Mouse (Mus musculus) cerebellum, adult 9-10 months (tissue): Measurements from ENCODE around the gene Zfp11.
"Not testable (repeated sequence)": the region's sequence is repeated elsewhere in the genome, so short reads cannot be mapped to it uniquely, and the experiment has no call there.

Source experiments
- DNase-seq: peaks from one replicate; pipeline ENCODE4 v3.0.0; 2022

The Zfp11 gene

DNA sequence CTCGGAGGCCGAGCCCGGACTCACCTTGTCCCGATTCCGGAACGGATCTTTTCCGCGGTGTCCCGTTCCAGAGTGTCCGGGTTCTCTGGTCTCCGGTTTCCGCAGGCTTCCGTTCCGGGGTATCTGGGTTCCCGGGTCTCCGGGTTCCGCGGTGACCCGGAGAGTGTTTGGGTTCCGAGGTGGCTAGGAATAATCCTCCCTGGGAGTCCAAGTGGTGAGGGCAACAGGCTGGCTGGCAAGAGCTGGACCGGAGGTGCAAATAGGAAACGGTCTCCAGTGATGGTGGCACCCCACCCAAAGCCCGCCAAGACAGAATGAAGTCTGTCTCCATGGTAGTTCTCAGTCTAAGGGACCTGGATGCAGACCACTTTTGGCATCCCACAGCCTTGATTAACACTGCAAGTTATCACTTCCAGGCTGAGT lies at the start of gene Zfp11:
Gene Zfp11, minus strand, starts transcription at position 64 of the 423 bp plus-strand sequence.
- peak; percentile 87 for DNase-seq

DNA sequence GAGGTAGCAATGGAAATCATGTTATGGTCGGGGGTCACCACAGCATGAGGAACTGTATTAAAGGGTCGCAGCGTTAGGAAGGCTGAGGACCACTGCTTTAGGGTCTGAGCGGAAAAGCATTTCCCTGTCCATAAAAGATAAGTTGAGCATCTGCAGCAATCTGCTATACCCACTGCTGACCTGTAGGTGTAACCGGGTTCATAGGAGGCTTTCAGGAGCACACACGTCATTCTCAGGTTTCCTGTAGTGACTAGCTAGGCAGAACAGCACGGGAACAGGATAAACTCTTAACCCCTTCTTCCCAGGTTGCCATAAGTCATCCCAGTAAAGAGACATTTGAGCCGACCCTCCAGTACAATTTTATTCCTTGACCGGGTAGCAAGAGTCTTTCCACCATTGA lies 47.1 kb upstream of the Zfp11 start:
- no peak for DNase-seq

DNA sequence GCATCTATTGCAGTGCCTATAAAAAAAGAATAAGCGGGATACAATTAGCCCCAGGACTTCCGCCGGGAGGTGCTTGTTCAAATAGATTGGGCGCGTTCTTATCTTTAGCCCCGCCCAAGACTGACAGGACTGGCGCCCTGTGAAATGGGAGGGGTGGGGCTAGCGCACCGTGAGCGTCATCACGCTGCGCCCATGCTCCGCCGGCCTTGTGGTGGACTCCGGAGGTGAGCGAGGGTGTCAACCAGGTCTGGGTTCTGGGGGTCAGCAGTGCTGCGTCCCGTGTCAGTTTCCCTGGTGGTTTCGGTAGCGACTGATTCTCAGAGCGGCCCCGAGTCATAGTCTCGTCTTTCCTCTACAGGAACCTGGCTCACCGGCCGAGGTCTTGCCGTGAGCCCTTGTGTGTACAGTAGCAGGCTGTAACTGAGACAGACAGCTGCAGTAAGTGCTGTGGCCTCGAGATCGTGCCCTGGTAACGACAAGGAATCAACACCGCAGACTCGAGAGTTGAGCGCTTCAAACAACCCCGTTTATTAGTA lies 45.5 kb upstream of the Zfp11 start, which contains the start of gene Mrps17:
Gene Mrps17, plus strand, starts transcription at position 172 of the 536 bp plus-strand sequence.
- DNase-seq: peak; percentile 95

DNA sequence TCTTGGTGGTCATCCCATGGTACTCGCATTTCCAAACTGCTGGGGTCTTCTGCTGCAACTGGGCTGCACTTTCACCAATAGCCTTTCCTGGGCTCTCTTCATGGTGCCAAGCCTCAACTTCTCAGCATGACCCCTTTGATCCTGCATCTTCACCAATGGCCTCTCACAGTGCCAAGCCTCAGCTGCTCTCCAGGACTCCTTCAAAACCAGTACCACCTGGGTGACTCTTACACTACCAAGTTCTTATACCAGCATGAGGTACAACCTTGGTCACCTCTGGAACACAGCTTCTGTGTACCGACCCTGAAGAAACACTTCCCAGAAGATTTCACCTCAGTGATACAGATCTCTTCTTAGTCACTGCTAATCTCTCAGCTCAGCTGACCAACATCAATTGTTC lies 38.5 kb upstream of the Zfp11 start, which contains the start of gene Sept14:
Gene Sept14, minus strand, starts transcription at position 101 of the 400 bp plus-strand sequence.
- no peak for DNase-seq

DNA sequence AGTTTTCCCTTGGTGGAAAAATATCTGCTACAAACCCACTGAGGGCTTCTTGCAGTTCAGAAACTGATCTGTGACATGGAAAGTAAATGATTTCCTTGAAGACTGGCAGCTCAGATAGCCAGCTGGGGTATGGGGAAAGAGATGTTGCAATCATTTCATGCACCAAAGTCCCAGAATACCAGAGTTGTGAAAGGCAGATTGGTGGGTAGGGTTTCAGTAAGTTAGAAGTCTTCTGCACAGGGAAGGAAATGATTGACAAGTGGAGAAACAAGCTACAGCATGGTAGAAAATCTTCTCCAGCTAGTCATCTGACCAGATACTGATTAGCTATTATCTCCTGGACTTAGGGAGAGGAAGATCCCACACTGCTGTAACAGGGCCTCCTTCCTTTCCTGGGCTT lies 33.5 kb upstream of the Zfp11 start:
- DNase-seq: no peak

DNA sequence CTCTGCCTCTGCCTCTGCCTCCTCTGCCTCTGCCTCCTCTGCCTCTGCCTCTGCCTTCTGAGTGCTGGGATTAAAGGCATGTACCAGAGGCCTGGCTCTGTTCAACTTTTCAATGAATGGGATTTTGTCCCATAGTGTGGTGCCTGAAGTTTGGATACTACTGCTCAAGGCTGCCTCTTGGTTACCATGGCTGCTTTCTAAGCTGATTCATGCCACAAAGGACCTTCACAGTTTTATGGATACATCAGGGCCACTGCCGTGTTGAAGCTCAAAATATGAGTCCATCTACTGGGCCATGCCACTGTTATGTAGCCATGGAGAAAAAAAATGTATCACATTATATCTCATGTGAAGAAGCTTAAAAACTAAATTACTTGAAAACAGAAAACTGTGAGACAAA lies 31.8 kb upstream of the Zfp11 start:
- no peak for DNase-seq

DNA sequence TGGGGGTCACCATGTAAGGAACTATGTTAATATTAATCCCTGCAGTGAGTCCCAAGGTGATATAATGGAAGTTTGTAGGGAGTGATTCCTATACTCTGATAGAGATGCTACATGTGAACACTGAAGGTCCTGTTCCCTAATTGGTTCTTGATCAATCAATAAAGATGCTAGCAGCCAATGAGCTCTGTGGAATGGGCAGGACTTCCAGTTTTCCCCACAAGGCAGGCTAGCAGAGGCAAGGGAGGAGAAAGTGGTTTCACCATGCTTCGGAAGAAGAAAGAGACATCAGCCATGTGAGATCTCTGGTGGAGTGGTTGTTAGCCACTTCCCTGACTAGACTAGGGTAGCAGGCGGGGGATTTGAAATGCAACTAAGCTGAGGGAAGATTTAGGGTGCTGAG lies 30.6 kb upstream of the Zfp11 start:
- no peak for DNase-seq

DNA sequence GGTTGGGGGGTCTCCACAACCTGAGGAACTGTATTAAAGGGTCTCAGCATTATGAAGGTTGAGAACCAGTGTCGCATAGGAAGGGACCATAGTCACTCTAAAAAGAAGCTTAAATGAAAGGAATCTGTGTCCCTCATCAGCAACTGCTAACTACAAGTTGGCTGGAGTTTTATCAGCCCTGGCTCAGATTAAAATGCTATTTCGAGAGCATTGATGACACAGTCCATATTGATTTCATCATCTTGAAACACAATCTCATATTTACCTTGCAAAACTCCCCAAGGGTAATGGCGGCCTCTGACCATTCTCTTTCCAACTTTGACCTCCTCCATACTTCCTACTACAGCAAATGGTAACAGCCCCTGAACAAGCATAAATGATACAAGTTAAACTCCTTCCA lies 20.6 kb upstream of the Zfp11 start:
- no peak for DNase-seq

DNA sequence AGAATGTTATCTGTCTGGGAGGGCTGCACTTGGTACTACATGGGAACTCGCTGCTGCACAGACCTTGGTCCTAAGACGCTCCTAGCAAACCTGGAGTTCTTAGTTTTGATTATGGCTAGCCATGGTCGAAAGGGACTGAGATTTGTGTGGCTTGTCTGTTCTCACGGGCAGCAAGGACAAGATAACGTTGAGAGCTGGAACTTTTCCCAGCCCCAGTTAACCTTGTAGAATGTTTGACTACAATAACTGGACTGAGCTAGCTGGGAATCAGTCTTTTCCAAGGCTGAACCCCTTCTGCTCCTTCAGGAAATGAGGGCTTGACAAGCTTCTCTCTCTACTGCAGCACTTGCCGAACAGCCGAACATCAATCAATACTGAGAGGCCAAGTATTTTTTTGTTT lies 17.7 kb upstream of the Zfp11 start:
- no peak for DNase-seq

DNA sequence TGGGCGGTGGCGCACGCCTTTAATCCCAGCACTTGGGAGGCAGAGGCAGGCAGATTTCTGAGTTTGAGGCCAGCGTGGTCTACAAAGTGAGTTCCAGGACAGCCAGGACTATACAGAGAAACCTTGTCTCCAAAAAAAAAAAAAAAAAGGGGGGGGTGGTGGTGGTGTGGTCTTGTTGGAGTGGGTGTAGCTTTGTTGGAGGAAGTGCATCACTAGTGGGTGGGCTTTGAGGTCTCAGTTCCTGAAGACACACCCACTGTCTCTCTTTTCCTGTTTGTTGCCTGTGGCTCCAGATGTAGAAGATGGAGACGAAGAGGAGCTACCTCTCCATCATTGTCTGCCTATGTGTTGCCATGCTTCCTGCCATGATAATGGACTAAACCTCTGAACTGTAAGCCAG lies 15.2 kb upstream of the Zfp11 start:
- not testable (repeated sequence) for DNase-seq

DNA sequence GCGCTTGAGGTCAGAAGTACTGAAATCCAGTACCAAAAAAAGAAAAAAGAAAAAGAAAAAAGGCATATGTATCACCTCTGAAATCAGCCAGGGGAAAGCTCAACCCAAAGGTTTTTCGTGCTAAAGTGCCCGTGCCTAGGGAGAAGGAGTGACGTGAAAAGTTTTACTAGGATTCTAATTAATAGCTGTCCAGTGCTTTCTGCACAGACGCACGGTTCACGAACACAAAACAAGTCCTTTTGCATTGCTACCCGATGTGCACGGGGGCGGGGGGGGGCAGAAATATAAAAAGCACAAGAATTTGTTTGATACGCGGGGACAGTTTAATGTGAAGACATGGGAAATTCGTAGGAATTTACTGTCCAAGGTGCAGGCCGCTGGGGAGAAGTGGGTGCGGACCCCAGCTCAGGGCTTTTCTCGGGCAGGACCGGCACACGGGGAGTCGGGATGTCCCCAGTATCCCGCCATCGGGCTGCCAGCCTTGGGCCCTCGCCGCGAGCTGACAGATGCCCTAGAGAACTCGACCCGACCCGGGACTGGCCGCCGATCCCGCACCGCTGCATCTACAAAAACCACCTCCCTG lies 355 bp downstream of the Zfp11 start:
- no peak for DNase-seq

DNA sequence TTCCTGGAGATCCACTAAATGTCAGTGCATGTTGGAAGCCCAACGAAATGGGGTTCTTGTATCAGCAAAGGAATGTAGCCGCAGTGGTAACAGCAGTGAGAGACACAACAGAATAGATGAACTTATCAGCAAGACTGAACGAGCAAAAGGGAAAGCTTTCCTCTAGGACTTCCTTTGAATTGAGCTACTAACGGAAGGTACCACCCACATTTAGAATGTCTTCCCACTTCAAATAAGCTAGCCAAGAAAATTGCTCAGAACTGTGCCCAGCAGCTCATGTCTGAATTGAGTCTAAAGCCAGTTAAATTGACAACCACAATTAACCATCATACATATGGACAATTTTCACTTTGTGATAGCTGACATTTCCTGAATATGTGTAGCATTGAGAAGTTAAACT lies 2.0 kb downstream of the Zfp11 start:
- DNase-seq: no peak

DNA sequence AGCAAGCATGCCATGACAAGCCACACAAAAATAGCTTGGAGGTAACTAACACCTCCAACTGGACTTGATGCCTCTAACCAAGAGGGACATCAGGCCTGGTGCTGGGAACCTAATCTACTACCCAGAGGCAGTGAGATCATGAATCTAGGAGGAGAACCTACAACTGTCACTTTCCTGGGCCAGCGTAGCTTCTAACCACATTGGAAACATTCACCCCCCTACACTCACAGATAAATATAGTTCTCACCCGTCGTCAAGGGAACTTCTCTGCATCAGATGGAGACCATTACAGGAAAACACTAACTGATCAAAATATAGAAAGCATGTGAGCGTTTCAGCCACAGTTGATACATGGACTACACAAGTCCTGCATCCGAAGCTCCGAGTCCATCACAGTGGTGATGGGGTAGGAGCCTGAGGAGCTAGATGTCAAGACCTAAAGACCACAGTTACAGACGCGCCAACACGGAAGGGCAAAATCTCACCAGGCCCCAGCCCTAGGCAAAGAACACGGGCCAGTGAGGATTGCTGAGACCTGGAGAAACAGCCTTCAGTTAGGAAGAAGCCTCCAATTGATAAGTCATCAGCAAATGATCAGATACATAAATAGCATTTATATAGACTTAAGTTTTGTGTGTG lies 3.5 kb downstream of the Zfp11 start:
- DNase-seq: no peak

DNA sequence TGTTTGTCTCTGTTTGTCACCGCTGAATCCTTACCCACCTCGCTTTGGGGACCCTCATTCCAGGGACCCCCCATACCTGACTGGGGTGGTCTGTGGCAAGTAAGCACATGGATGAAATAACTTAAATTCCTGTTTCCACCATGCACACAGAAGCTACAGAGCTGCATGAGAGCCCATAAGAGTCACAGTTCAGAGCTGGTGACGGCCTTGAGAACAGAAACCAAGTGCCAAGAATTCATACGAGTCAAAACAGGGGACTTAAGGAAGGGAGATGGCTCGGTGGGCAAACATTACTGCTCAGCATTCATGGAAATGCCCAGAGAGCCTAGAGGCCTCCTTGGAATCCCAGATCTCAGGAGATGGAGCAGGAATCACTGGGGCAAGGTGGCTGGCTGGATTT lies 5.8 kb downstream of the Zfp11 start:
- no peak for DNase-seq

DNA sequence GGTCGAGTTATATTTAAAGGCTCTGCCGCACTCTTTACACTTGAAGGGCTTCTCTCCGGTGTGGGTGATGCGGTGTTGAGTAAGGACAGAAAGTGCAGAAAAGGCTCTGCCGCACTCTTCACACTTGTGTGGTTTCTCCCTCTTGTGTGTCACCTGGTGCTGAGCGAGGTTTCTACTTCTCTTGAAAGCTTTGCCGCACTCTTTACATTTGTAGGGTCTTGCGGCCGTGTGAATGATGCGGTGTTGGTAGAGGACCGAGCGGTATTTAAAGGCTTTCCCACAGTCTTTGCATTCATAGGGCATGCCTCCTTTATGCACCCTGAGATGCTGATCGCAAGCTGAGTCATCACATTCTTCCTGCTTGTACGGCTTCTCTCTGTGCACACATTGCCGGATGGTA lies 12.0 kb downstream of the Zfp11 start:
- no peak for DNase-seq

DNA sequence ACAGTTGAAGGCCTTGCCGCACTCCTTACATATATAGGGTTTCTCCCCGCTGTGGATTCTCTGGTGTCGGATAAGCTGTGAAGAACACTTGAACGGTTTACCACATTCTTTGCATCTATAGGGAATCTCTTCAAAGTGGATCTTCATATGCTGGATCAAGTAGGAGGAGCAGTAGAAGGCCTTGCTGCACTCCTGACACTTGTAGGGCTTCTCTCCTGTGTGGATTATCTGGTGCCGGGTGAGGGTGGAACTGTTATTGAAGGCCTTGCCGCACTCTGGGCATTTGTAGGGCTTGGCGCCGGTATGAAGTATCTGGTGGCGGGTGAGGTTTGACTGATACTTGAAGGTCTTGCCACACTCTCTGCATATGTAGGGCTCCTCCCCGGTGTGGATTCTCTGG lies 12.9 kb downstream of the Zfp11 start:
- no peak for DNase-seq

DNA sequence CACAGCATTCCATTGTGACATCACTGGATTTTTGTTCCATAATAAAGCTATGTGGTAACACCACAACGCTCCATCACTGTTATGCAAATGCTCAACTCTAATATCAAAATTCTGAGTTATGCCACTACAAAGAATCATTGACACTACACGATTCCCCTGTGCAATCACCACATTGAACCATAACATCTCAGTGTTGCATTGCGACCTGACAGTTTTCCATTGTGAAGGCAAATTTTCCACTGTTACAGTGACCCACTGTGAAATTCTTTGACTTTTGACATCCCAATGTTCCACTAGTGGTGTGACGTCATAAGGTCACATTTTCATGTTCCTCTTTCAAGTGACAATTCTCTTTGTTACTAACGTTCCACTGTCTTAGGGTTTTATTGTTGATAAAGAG lies 19.0 kb downstream of the Zfp11 start:
- DNase-seq: no peak

DNA sequence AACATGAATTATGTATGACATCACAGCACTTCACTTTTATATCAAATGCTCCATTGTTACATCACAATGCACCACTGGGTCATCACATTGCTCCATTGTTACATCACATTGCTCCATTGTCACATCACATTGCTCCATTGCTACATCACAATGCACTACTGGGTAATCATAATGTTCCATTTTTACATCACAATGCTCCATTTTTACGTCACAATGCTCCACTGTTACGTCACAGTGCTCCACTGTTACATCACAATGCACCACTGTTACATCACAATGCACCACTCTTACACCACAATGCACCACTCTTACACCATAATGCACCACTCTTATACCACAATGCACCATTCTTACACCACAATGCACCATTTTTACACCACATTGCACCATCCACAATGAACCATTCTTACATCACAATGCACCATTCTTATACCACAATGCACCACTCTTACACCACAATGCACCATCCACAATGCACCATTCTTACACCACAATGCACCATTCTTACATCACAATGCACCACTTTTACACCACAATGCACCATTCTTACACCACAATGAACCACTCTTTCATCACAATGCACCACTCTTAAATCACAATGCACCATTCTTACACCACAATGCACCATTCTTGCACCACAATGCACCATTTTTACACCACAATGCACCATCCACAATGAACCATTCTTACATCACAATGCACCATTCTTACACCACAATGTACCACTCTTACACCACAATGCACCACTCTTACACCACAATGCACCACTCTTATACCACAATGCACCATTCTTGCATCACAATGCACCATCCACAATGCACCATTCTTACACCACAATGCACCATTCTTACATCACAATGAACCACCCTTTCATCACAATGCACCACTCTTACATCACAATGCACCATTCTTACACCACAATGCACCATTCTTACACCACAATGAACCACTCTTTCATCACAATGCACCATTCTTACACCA lies 37.3 kb downstream of the Zfp11 start:
- not testable (repeated sequence) for DNase-seq

DNA sequence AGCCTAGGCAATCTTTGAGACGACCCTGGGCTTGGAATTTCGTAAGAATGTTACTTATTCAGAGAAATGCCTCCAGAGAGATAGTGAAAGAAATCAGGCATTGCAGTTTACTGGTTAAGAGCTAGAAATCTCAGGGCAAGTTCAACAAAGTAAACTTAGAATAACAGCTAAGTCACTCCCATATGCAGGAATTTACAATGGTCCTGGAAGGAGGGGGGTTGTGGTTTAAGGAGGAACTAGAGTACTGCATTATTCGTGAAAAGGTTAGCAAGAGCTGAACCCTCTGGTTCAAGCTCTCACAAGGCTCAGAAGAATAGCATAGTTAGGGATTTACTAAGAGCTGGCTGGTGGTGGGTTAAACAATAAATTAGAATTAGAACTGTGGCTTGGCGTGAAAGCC lies 43.3 kb downstream of the Zfp11 start:
- not testable (repeated sequence) for DNase-seq

DNA sequence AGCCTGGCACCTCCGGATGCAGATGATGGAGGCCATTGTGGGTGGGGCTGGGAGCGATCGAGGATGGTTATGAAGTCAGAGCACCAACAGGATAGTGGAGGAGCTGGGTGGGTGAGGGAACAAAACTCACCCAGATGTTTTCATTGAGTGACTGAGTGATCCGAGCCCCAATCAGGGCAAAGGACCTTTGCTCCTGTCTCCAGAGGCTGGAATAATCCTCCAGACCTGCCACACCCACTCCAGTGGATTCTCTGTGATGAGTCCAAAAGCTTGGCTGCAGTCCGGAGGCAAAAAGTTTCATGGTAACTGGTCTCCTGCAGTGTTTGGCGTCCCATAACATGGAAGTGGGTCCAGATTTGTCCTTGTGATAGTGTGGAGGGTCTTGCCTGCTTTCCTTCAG lies 43.8 kb downstream of the Zfp11 start:
- DNase-seq: no peak

DNA sequence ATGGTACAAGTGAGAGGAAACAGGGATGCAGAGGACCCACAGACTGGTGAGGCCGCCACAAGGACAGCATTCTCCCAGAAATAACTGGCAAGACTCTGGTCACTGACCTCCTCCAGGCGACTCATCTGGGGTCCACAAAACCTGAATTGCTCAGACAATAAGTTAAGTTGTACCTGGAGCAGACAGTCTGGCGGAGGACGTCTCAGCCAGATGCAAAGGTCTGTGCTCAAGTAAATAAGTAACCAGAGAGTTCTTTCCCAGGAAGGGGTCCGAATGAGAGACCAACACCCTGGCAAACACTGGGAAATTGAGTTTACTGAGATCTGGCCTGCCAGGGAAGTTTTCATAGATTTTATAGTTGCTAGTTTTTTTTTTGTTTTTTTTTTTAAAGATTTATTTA lies 48.5 kb downstream of the Zfp11 start:
- no peak for DNase-seq

DNA sequence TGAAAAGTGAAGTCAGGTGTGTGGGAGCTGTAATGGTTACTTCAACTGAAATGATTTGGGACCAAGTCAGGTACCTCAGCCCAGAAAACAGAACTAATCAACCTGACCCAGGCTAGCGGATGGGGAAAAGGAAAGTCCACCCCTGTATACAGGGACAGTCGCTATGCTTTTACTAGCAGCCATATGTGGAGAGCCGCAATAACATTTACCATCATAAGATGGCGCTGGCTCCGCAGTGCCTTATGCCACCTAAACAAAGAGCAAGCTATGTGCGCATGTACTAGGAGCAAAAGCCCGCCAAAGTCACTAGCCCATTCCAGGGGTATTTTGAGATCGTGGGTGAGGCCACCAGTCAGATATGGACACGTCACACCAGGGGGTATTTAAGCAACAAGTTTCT lies 49.3 kb downstream of the Zfp11 start:
- DNase-seq: not testable (repeated sequence)

DNA sequence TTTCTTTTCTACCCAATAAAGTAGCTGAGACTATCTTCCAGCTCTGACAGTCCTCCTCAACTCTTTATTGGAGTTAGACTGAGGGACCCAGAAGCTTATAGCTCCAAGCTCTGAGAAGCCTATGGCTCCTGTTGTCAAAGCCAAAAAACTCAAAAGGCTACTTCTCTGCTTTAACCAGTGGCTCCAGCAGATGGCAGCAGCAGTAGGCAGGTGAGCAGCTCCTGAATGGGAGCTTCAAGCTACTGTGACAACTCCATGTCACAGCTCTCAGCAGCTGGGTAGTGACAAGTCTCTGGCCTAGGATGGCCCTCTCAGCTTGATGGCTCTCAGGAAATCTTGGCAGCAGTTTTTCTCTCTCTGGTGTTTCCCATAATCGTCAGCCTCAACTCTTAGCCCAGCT lies 58.8 kb downstream of the Zfp11 start:
- DNase-seq: peak; percentile 73
